Mouse (Mus musculus): ENCODE measurements around the gene Medag. TPM values are rescaled to one million over a fixed set of nuclear protein-coding genes. Genes with fewer than 3 reads are reported as not detected.

Medag gene
- 11.4 and 12.7 TPM in 2 replicates for polyA plus RNA-seq (2015; fragmentation: Nextera tagmentation; extraction: Ambion mirVana)

GRCm38 (mm10) chr5:149411509-149412193, at the start of gene Medag:
Gene Medag (plus strand): TSS chr5:149411749.

GRCm38 (mm10) chr5:149439531-149440179, 28.1 kb downstream of the Medag start, which contains the start of gene Tex26:
Gene Tex26 (plus strand): TSS chr5:149439660.

Other genes starting within 250 kb of the Medag start
- 18.0 and 18.7 TPM in 2 replicates for gene Uspl1, start 227.4 kb upstream of the Medag start, polyA plus RNA-seq (2015; fragmentation: Nextera tagmentation; extraction: Ambion mirVana)
- gene Hmgb1, start 227.3 kb upstream of the Medag start, polyA plus RNA-seq (2015; fragmentation: Nextera tagmentation; extraction: Ambion mirVana) = 522 and 663 TPM in 2 replicates
- 34.5 and 113 TPM in 2 replicates for gene Alox5ap, start 147.0 kb upstream of the Medag start, polyA plus RNA-seq (2015; fragmentation: Nextera tagmentation; extraction: Ambion mirVana)
- gene Tex26, start 27.9 kb downstream of the Medag start, polyA plus RNA-seq (2015; fragmentation: Nextera tagmentation; extraction: Ambion mirVana) = 0.40 and 0.64 TPM in 2 replicates
- 0.16 and 0.21 TPM in 2 replicates for gene Wdr95, start 116.9 kb downstream of the Medag start, polyA plus RNA-seq (2015; fragmentation: Nextera tagmentation; extraction: Ambion mirVana)
- 15.0 and 18.9 TPM in 2 replicates for gene Hsph1, start 224.6 kb downstream of the Medag start, polyA plus RNA-seq (2015; fragmentation: Nextera tagmentation; extraction: Ambion mirVana)